Mouse (Mus musculus) spleen, embryonic (tissue): ENCODE results near the gene Vmn1r236.

ENCODE experiments used
- CTCF ChIA-PET: fragments of 350-600 bp; sonication (Branson Sonifier 250); formaldehyde crosslinking; loops from one replicate; lab custom pipeline; 2022; lab: Charles Lee

Gene Vmn1r236

DNA sequence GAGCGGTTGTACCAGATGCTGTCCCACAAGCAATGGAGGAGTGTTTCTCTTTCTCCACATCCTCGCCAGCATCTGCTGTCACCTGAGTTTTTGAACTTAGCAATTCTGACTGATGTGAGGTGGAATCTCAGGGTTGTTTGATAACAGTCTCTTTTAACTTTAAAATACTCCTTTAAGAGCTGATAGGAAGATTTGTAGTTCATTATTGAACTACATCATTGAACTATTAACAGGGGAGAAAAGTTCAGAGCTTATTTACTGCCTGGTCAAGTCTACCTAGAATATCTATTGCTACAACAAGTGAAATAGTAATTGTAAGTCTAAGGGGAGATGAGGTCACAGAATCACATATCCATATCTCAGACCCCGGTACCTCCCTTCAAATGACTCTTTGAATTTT, at the start of gene Vmn1r236:
TSS of gene Vmn1r236 (plus strand) at position 301 of the 400 bp plus-strand sequence.
- CTCF ChIA-PET, result no interaction called here

GRCm38 (mm10) chr17:21256111-21256510, 26.6 kb upstream of the Vmn1r236 start, which contains the start of gene Vmn1r235:
Vmn1r235 (plus strand) TSS chr17:21256411.
- CTCF ChIA-PET, result no interaction called here

- CTCF ChIA-PET, result interaction anchor here (0.7 kb wide), 1 partner anchor 9 kb away, joined by 3 read pairs; no protein-coding TSS in a partner anchor
Measured at GRCm38 (mm10) chr17:21272103-21272502, 10.6 kb upstream of the Vmn1r236 start.

DNA sequence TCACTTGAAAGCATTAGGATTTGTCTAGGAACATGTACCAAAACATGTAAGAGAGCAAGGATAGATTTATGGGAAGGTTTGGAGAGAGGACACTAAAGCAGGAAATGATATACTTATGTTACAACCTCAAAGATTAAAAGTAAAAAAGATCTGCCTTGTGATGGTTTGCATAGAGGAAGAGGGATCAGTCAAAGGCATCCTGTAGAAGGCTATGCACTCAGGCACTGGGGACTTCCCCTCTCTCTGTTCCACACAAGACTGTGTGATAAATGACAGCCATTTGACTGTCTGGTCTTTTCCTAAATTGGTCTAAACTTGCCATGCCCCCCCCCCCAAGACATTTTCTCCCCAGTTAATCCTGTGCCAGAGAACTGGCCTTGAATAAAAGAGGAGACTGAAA, 1.7 kb downstream of the Vmn1r236 start:
- CTCF ChIA-PET, result no interaction called here

DNA sequence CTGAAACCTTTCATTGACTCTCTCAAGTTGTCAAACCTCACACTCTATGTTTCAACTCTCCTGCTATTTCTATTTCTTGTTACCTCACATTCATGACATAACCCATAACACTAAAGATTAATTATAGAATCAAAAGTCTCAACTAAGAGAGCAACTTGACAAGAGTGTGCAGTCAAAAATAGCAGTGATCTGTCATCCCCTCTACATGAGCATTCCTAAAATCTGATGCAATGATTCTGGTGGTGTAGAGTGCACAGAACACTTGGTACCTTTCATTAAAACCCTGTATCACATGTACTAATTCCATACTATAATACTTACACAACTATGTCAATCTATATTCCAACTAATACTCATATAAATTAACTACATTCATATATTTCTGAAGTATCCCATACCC, 7.0 kb downstream of the Vmn1r236 start:
- CTCF ChIA-PET, result no interaction called here

DNA sequence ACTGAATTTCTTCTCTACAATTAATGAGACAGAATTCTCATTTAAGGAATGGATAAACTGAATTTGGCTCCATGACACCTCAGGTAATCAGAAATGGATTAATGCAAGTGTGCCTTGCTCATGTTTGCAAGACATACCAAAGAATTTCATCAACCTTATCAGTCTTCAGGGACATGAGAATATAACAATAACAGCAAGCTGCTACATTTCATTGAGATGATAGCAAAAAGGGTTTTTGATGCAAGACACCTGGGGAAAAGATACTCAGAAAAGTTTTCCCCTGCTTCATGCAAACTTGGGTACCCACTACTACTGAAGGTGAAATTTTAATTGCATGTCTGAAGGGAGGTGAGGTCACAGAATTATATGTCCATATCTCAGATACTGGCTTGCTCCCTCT, 28.8 kb downstream of the Vmn1r236 start, which contains the start of gene Vmn1r237:
TSS of gene Vmn1r237 (plus strand) at position 301 of the 400 bp plus-strand sequence.
- CTCF ChIA-PET, result no interaction called here
